Mouse (Mus musculus): ENCODE results near the gene Taok3. TPM values are rescaled to one million over a fixed set of nuclear protein-coding genes. Genes with fewer than 3 reads are reported as not detected.

The Taok3 gene
- total RNA-seq, 4 experiments from 2014 or later = 49.5 to 55.4 (median 52.4) TPM

DNA sequence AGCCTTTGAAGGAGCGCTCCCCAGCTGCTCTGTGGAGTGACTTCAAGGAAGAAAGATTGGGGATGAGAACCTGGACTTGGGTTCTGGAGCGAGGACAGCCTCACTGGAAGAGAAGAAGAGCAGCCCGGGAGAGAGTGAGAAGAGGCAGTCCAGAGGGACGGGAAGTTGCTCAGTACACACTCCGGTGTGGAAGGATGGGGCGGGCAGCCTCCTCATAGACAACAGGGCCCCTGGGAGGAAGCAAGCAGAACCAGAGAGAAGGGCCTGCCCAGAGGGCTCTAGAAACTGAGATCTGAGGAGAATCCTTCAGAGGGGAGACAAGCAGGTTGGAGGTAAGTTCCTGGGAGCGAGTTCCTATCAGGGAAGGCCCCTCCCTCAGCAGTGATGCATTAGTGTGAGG, 20.4 kb downstream of the Taok3 start:
- DNase-seq (ENCODE audit: low spot score in 2 of 2) = no peak

DNA sequence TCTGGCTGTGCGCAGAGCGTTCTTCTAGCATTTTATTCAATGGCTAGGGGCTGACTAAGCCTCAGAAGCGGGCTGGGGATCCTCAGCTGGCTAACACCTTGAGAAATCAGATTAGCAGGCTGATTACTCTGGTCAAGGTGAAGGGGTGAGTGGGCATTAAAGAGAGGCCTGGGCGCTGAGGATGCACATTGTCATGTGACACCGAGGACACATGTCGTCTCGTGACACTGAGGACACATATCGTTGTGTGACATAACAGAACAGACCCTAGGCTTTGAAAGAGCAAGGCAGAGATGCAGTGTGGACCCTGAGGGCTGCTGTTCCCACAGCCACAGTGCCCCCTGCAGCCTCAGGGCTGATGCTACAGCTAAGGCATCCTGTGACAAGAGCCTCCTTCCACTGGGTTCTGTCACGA, 23.8 kb downstream of the Taok3 start:
- DNase-seq (ENCODE audit: low spot score in 2 of 2) = no peak

DNA sequence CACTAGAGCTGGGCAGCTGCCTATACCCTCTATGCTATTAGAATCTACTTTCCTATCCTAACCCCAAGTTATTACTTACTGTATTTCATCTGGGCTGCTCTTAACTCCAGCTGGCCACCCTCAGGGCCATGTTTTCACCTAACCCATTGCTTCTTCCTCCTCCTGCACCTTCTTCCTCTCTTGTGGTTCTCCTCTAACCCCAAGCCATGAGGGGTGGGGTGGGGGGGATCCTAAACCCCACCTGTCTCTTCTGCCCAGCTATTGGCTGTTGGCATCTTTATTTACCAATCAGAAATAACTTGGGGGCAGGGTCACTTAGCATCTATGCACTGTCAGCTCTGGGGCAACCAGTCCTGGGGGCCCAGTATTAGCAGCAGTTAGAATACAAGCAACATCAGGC, 26.2 kb downstream of the Taok3 start:
- no peak for DNase-seq (ENCODE audit: low spot score in 2 of 2)

DNA sequence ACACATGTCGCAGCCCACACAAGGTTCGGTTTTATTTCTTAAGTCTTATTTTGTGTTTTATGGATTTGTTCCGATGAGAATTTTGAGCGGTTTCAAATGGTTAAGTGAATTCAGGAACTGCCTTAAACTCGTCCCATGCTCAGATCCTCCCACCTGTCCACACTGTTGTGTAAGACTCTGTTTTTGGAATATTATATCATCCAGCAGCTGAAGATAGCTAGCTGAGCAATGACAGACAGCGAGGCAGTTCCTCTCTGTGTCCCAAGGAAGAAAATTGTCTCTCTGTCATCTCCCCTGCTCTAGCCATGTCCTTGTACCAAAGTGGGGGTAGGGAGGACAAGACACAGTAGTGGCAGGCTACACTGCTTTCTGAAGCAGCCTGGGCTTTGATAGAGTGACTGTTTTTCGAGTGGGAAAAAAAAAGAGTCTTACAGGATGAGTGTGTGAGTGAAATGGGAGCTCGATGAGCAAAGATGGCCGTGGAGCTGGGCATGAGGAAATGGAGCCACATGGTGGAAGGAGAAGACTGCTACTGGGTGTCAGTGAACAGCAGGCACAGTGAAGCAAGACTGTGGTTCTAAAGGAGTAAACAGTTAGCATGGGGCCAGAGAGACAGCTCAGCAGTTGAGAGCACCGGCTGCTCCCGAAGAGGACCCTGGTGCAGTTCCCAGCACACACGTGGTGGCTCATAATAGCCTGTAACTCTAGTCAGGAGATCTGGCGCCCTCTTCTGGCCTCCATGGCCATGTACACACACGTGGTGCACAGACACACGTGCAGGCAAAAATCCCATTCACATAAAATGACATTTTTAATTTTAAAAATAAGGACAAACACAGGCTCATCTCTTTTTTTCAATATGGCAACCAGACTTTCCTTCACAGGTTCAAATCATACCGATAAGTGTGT, 27.5 kb downstream of the Taok3 start:
- peak in 1 of 2 experiments; percentile 58 for DNase-seq (ENCODE audit: low spot score in 2 of 2)

DNA sequence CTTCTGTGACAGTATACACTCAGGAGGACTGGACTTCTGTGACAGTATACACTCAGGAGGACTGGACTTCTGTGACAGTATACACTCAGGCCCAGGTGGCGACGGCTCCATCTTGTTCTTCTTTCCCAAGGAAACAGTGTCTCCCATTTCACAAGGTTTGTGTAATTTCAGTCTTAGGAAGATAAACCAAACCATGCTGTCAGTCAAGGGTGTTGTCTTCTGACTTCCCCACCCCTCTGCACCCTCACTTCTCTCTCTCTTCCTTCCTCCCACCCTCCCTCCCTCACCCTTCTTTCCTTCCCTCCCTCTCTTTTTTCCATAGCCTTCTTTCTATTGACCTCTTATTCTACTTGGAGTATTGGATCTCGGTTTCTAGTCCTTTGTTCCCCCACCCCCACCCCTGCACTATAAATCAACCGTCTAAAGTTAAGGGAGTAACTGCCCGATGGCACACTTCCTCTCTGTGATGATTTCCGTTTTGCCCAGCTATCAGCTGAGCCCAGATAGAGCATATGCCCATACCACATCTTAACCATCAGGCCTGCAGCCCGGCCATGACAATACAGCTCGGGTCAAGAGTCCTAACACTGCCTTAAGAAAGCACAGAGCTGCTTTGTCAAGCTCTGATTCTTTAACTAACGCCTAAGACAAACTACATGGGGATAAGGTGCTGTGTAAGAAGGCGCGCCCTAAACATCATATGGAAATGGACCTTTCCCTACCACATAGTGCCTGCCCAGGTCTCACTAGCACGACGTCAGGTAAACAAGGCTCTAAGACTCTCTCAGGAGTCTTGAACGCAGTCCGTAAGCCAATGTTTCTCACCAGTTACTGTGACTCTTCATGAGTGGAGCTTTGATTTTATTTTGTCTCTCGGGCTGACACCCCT, 29.4 kb downstream of the Taok3 start:
- no peak for DNase-seq (ENCODE audit: low spot score in 2 of 2)

DNA sequence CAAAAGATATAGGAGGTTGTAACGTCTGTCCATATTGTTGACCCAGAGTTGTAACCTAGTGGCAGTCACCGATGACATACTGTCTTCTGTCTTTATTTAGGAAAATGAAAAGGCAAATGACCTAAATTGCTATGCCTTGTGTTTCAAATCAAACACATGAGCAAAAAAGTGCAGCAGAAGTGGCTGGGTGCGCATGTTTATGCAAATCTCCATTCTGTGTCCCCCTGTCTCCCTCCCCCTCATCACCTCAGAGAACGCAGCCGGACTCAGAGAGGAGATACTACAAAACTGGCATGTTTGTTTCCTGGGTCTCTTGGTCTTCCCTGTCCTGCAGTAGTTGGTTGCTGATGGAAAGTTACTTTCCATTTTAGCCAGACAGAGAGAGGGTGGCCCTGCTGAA, 30.1 kb downstream of the Taok3 start:
- DNase-seq (ENCODE audit: low spot score in 2 of 2) = no peak

DNA sequence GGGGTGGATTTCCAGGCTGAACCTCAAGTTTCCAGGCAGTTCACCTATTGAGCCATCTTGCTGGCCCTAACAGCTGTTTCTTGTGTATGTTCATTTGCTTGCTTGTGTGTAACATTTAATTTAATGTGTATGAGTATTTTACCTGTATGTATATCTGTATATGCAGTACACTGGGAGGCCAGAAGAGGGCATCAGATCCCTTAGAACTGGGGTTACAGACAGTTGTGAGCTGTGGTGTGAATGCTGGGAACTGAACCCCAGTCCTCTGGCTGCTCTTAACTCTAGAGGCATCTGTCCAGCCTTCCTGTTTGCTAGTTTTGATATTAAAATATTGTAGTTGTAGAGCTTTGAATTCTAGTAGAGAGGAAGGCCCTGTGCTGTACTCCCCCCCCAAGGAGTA, 33.0 kb downstream of the Taok3 start:
- no peak for DNase-seq (ENCODE audit: low spot score in 2 of 2)

DNA sequence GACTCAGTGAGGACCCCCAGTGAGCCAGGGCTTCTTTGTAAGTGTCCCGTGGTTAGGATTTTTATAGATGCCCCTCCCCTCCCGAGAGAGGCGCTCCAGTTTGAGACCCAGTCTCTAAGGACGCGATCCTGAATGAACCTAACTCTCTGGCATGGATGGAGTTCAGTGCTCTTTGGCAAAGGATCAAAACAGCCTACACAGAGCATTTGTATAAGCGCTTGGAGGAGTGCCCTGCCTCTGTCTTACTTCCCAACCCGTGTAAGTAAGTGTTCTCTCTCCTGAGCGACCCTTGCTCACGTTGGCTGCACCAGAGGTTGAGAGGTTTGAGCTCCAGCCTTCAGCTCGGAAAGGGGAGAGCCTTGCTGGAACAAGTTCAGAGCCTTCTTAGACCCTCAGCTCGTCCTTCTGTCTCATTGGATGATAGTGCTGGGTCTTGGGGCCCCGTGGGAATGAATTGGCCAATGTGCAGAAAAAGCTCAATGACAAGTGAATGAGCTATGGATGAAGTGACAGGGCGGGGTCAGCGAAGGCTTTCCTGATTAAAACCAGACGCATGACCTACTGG, 33.7 kb downstream of the Taok3 start:
- no peak for DNase-seq (ENCODE audit: low spot score in 2 of 2)

DNA sequence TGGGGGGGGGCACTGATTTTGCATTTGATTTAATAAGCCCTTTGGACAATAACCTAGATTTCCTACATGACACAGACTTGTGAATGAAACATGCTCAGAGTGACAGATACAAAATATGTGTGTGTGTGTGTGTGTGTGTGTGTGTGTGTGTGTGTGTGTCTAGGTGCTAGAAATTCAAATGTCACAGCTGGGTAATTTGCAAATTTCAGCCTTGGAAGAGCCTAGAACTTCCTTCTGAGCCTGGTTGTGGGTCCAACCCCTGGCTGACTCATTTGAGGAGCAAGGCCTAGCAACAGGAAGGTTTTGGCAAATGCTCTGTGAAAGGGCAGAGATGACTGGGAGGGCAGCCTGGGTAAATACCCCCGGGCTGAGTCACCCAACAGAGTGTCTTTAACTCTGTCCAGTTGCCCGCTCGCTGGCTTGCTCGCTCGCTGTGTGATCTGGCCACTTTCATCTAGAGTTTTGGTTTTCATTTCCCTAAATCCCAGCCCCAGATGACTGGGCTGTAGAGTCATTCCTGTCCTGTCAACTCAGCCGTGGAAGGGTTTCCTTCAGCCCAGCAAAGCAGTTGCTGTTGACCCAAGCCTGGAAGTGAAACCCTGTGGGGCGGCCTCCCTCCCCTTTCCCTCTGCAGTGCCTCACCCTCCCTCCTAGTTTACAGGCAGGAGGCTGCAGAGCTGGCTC, 38.5 kb downstream of the Taok3 start:
- no peak for DNase-seq (ENCODE audit: low spot score in 2 of 2)

DNA sequence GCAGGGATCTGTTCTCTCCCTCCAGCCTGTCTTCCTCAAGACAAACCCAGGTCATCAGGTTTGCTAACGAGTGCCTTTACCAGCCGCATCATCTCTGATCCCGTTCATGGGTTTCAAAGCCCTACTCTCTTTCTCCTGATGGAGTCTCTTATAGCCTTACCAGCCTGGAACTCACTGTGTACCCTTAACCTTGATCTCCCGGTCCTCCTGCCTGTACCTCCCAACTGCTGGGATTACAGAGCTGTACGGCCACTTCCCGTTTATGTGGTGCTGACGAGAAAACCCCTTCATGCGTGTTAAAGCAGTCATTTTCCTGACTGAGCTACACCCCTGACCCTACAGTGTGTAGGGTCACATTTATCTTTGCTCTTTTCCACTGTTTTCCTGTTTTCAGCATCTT, 39.4 kb downstream of the Taok3 start:
- no peak for DNase-seq (ENCODE audit: low spot score in 2 of 2)

DNA sequence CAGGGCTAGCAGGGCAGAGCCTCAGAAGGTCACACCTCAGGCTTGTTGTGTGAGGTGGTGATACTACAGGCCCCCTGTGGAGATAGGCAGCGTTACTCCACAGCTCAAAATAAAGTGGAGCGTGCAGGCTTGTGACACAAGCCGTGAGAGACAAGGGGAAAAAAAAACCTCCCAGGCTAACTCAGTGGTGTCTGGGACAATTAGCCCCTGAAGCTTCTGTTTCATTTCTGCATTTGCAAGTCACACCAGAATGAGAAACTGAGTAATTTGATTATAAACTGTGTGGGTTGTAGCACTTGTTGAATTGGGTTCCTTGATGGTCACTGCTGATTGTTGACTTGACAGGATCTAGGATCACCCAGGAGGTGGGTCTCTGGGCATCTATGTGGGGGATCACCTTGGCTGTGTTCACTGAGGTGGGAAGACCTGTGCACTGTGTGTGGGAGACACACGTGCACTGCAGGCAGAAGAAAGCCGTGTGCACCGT, 39.9 kb downstream of the Taok3 start:
- no peak for DNase-seq (ENCODE audit: low spot score in 2 of 2)

DNA sequence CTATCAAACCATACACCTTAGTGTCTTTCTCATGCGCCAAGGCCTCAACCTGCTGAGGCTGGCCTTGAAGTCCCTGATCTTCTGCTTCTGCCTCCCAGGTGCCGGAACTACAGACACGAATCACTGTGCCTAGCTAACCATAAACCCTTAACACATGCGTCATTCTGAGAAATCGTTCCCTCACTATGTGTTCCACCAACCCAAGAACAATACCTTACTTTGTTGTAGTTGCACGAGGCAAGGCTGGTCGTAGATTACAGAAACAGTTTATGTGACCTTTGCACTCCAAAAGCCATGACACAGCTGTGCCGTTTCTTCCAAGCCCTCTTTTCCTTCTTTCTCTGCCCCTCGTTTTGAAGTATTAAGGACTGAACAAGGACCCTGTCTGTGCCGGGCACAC, 40.6 kb downstream of the Taok3 start:
- DNase-seq (ENCODE audit: low spot score in 2 of 2) = no peak

DNA sequence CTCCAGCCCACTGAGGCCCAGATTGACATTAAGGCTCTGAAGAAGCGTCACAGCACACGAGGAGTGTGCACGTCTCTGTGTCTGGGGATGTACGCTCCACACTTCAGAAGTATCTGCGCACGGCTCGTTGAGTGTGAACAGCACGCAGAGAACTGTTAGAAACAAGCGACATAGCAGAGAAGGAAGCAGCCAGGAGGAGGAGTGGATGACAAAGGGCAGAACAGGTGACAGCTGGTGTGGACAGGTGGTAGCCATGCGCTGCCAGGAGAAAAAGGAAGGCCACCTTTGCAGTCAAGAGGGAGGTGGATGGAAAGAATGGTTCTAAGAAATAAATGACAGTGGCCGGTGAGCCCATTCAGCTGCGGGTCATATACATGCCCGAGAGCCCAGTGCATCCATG, 43.9 kb downstream of the Taok3 start:
- no peak for DNase-seq (ENCODE audit: low spot score in 2 of 2)

DNA sequence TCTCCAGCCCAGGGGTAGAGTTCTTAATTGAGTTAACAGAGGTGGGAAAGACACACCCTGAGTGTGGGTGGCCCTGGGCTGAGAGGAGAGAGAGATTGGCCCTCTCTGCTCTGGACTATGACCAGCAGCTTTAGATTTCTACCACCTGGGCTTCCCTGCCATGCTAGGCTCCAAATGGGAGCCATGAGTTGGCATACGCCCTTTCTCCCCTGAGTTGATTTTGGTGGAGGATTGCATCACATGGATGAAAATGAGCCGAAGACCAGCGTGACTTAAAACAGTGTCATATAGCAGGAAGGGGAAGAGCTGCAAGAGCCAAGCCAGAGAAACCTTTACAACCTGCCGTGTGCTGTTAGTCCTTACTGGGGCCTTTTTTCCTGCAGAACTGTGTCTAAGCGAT, 44.6 kb downstream of the Taok3 start:
- no peak for DNase-seq (ENCODE audit: low spot score in 2 of 2)

DNA sequence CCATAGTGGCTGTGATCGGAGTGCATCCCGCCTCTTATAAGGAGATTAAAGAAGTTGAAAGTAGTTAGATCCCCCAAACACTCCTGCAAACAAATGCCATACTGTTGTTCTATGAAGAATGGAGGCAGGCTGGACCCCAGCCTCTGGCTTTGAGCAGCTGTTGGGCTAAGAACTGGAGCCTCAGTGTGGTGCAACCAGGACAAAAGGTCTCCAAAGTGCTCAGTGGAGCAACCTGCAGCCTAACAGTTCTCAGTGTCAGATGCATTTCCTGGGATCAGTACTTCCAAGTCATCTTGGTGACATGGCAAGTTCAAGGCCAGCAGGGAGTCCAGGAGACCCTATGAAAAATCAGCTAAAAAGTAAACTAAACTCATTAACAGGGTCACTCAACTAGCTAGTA, 45.0 kb downstream of the Taok3 start:
- no peak for DNase-seq (ENCODE audit: low spot score in 2 of 2)

DNA sequence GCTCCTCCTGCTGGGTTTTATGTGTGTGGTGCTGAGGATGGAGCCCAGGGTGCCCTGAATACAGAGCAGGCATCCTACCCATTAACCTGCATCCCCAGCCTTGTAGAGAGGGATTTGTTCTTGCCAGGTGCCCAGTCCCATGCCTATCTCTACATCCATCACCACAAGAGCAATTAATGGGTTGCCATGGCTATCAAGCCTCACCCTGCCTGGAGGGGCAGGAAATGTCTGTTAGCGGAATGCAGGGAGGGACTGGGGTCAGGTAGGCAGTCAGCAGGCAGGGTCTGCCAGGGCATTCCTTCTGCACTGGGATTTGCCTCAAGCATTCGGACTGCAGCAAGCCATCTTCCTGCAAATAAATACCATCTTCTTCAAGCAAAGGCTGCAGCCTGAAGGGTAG, 46.0 kb downstream of the Taok3 start:
- DNase-seq (ENCODE audit: low spot score in 2 of 2) = no peak

DNA sequence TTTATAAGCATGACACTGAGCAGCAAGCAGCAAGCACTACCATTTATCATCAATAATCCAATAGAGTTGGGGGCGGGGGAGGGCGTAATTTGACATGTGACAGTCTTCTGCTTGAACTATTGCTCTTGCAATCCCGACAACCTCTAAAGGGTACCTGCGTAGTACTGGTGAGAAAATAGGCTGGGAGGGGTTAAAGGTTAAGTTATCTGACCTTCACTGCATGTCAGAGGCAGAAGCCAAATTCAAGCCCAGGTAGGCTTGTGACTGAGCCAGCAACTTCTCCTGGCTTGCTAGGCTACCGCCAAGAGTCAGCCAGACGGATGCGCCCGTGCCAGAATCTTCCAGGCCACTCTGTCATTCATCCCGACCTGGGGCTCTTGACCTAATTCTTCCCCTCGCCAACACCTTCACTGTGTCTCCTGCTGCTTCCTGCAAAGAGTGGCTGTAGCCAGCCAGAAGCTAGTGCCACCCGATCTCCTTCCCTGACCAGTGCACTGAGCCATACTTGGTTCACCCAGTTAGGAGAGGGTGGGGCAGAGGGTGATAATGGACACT, 47.0 kb downstream of the Taok3 start:
- no peak for DNase-seq (ENCODE audit: low spot score in 2 of 2)

DNA sequence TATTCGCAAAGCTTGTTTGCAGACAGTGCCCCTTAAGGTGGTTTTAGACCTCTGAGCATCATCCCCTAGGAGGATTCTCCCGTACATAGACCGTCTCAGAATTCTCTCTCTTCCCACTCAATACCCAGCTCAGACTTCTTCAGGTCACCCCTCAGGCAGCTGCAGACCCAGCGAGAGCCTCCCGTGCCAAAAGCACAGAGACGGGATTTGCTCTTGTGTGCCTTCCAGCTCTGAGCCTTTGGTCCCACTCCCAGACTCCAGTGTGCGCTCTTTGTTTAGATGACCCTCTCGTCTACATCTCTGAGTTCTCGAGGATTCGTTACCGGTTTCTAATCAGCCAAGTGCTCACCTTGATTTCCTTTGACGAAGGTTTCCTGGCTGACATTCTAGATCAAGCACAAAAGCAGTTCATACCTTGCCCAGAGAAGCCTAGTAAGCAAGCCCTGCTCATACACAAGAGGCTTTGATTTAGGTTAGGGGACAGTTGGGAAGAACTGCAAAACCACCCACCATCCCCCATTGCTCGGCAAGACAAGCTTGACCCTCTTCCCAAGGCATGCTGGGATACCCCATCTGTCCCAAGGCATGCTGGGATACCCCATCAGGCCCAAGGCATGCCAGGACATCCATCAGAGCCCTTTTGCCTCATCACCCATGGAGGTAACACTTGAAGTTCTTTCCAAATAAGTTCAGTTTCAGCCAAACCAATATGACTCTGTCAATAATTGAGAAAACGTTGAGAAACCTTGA, 48.6 kb downstream of the Taok3 start:
- no peak for DNase-seq (ENCODE audit: low spot score in 2 of 2)

DNA sequence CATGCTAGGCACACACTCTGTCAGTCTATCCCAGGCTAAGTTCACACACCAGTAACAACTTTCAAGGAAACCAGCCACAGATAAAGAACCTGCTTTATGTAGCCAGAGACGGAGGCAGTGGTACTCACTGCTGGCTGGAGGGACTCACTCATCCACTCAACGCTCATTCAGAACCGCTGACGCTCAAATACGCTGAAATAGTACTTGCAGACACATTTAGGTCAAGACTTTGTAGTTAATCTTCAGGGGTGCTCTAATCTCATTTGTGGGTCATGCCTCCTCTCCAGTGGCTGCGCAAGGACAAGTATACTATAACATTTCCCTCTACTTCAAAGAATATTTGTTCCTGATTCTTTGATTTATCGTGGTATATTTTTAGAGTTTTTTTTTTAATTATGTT, 54.1 kb downstream of the Taok3 start:
- DNase-seq (ENCODE audit: low spot score in 2 of 2) = no peak

DNA sequence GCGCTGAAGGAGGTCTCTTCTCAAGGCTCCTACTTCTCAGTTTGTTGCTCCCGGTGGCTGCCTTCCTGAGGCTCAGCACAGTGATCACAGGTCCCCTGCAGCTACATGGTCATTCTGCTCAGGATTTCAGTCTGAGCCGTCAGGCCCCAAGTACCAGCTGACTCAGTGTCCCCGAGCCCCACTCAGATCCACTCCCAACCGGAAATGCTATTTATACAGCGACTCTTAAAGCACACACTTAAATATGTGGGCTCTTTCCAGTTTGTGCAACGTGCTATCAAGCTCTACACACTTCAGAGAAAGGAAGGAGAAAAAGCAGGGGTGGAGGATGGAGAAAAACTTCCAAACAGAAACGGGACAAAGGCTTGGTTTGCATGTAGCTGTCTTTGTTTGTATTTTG, 56.0 kb downstream of the Taok3 start:
- no peak for DNase-seq (ENCODE audit: low spot score in 2 of 2)
